Mouse (Mus musculus) cortical plate, adult 2 months (tissue): Measurements from ENCODE around the gene Arhgdig. TPM values are rescaled to one million over a fixed set of nuclear protein-coding genes. Genes with fewer than 3 reads are reported as not detected.

Experiments
- H3K27ac ChIP-seq: fragments of 200-500 bp; 2 replicates; pipeline ENCODE4 v1.5.1; 2012; ENCODE audit warnings: low read length, control low read depth, inconsistent platforms; ENCODE audit not compliant: insufficient read depth
- H3K4me1 ChIP-seq: fragments of 200-500 bp; 2 replicates; pipeline ENCODE4 v1.6.1; 2011; ENCODE audit warnings: low read length; ENCODE audit not compliant: control insufficient read depth, insufficient read depth
- H3K4me3 ChIP-seq: fragments of 200-500 bp; 2 replicates; pipeline ENCODE4 v1.5.1; 2011; ENCODE audit warnings: mild to moderate bottlenecking, low read length, control low read depth; ENCODE audit not compliant: insufficient read depth
- CTCF ChIP-seq: fragments of 200-500 bp; IDR thresholded peaks from 2 replicates; pipeline ENCODE4 v1.5.1; 2011; ENCODE audit warnings: mild to moderate bottlenecking, control low read depth, low read length; ENCODE audit not compliant: insufficient read depth; ENCODE audit errors: extremely low read depth
- POLR2A ChIP-seq: fragments of 200-500 bp; IDR thresholded peaks from 2 replicates; pipeline ENCODE4 v1.6.1; 2011; ENCODE audit warnings: mild to moderate bottlenecking, low read length, control low read depth; ENCODE audit not compliant: insufficient read depth; ENCODE audit errors: extremely low read depth
- polyA plus RNA-seq: library from polyadenylated mRNA; depleted of rRNA; stranded (reverse); fragments of >200 nt; gene quantifications from 2 replicates; pipeline ENCODE4 v1.2.3, GENCODE M21; 2012

Arhgdig gene
- polyA plus RNA-seq, 1 experiment: 175 TPM

GRCm38 (mm10) chr17:26240120-26240790 is 32.7 kb upstream of the Arhgdig start:
- Histone ChIP-seq H3K4me1 (peaks cover 2% of the 10 kb centered on the region; the same call in 1 of the 2 replicates), H3K4me3 (no peak overlapping the region), H3K27ac (no peak overlapping the region)
- TF ChIP-seq POLR2A: no peak
- no peak for TF ChIP-seq CTCF

GRCm38 (mm10) chr17:26239551-26239950 is 32.0 kb upstream of the Arhgdig start:
- TF ChIP-seq CTCF (no peak), POLR2A (no peak)
- Histone ChIP-seq H3K27ac (no peak overlapping the region), H3K4me1 (peaks cover 2% of the 10 kb centered on the region; the same call in 1 of the 2 replicates), H3K4me3 (no peak overlapping the region)

DNA sequence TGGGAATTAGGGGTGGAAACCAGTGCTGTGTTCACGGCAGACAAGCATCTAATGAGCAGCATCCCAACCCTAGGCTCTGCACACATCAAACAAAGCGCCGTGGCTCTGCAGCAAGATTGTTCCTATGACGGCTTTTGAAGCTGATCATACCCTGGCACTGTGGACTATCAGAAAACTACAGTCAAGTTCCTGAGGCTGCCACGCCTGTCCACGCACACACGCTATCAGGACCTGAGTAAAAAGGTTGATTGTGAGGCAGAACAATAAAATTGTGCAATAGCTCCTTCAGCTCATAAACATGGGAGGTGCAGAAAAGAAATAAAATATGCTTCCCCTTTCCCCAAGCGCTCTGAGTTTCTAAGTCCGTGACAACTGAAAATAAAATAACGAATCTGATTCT is 30.1 kb upstream of the Arhgdig start:
- Histone ChIP-seq H3K27ac (no peak overlapping the region), H3K4me3 (no peak overlapping the region), H3K4me1 (peaks cover 2% of the 10 kb centered on the region; the same call in 1 of the 2 replicates)
- TF ChIP-seq POLR2A (no peak), CTCF (no peak)

GRCm38 (mm10) chr17:26235077-26235815 is 27.7 kb upstream of the Arhgdig start:
- TF ChIP-seq CTCF (no peak), POLR2A (no peak)
- no peak overlapping the region for H3K4me3 ChIP-seq
- H3K4me1 ChIP-seq: no peaks in the 10 kb centered on the region
- peak overlapping the region; percentile 69 for H3K27ac ChIP-seq

GRCm38 (mm10) chr17:26234386-26234785 is 26.8 kb upstream of the Arhgdig start:
- no peak overlapping the region for H3K4me3 ChIP-seq
- TF ChIP-seq CTCF (no peak), POLR2A (no peak)
- no peak overlapping the region for H3K27ac ChIP-seq
- no peaks in the 10 kb centered on the region for H3K4me1 ChIP-seq

DNA sequence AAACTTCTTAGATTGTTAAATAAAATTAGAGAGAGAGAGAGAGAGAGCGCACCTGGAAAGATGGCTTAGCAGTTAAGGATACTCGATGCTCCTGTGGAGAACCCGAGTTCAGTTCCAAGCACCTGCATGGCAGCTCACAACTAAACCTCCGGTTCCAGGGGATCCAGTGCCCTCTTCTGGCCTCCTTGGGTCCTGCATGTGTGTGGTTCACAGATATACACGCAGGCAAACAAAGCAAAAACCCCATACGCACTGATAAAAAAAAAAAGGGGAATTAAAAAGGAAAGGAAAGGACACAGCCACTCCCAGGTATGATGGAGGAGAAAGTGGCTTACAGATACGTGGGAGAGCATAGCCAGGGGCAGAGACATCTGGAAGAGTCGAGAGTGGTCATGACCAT is 25.3 kb upstream of the Arhgdig start:
- Histone ChIP-seq H3K4me1 (no peaks in the 10 kb centered on the region), H3K27ac (no peak overlapping the region)

DNA sequence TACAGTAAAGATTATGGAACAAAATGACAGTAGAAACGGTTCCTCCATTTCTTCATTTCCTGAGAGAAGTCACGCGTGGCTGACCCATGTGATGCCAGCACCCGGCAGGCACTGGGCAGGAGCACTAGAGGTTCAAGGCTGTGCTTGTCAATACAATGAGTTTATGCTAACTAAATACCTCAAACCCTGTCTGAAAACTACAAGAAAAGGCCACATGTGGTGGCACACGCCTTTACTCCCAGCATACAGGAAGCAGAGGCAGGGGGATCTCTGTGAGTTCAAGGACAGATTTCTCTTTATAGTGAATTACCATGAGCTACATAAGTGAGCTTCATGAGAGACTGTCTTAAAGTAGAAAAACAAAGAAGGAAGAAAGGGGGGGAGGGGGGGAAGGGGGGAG is 23.6 kb upstream of the Arhgdig start:
- H3K27ac ChIP-seq: no peak overlapping the region
- no peak overlapping the region for H3K4me3 ChIP-seq
- TF ChIP-seq CTCF (no peak), POLR2A (no peak)
- no peaks in the 10 kb centered on the region for H3K4me1 ChIP-seq

More for the DNA sequence above, 25.3 kb upstream of the Arhgdig start:
- TF ChIP-seq POLR2A (no peak), CTCF (0 out of 2 replicates have a peak, but pooled peaks have one; percentile 11)
- no peak overlapping the region for H3K4me3 ChIP-seq

- H3K4me1 ChIP-seq: no peaks in the 10 kb centered on the region
- no peak for TF ChIP-seq CTCF
- no peak for TF ChIP-seq POLR2A
- H3K27ac ChIP-seq: no peak overlapping the region
- no peak overlapping the region for H3K4me3 ChIP-seq
Measured at GRCm38 (mm10) chr17:26229776-26230175, 22.2 kb upstream of the Arhgdig start.

GRCm38 (mm10) chr17:26225150-26225549 is 17.6 kb upstream of the Arhgdig start:
- TF ChIP-seq CTCF (no peak), POLR2A (no peak)
- H3K4me1 ChIP-seq: no peaks in the 10 kb centered on the region
- H3K27ac ChIP-seq: no peak overlapping the region
- H3K4me3 ChIP-seq: no peak overlapping the region

DNA sequence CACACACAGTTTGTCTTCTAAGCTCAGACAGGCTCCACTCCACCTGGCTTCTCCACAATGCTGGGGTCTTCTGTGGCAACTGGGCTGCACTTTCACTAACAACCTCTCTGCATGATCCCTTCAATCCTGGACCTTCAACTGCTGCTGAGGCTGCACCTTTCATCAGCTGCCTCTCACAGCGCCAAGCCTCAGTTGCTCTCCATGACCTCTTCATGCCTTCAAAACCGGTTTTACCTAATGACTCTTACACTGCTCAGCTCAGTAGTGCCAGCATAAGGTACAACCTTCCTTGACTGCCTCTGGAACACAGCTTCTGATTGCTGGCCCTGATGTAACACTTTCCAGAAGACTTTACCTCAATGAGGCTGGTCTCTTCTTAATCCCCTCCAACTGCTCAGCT is 13.9 kb upstream of the Arhgdig start:
- no peak for TF ChIP-seq CTCF
- no peak for TF ChIP-seq POLR2A
- no peak overlapping the region for H3K4me3 ChIP-seq
- H3K27ac ChIP-seq: no peak overlapping the region
- no peaks in the 10 kb centered on the region for H3K4me1 ChIP-seq
